Mouse (Mus musculus): ENCODE measurements around the gene Spock3.
"Not testable (repeated sequence)": the region's sequence is repeated elsewhere in the genome, so short reads cannot be mapped to it uniquely, and the experiment has no call there.

The Spock3 gene

GRCm38 (mm10) chr8:62950709-62951108 is at the start of gene Spock3:
Spock3 (plus strand) TSS chr8:62951009.
- DNase-seq (ENCODE audit: low spot score in 2 of 2) = no peak

- peak in 1 of 2 experiments; percentile 24 for DNase-seq (ENCODE audit: low spot score in 2 of 2)
Measured at GRCm38 (mm10) chr8:62951173-62952134, 645 bp downstream of the Spock3 start.

GRCm38 (mm10) chr8:62952481-62952880 is 1.7 kb downstream of the Spock3 start:
- peak in 1 of 2 experiments; percentile 30 for DNase-seq (ENCODE audit: low spot score in 2 of 2)

- no peak for DNase-seq (ENCODE audit: low spot score in 2 of 2)
Measured at GRCm38 (mm10) chr8:62962608-62963007, 11.8 kb downstream of the Spock3 start.

GRCm38 (mm10) chr8:62969802-62970372 is 19.1 kb downstream of the Spock3 start:
- DNase-seq (ENCODE audit: low spot score in 2 of 2) = no peak

GRCm38 (mm10) chr8:63088984-63089383 is 138.2 kb downstream of the Spock3 start:
- DNase-seq (ENCODE audit: low spot score in 2 of 2) = peak in 1 of 2 experiments; percentile 6

GRCm38 (mm10) chr8:63098200-63098599 is 147.4 kb downstream of the Spock3 start:
- no peak for DNase-seq (ENCODE audit: low spot score in 2 of 2)

- DNase-seq (ENCODE audit: low spot score in 2 of 2) = no peak
Measured at GRCm38 (mm10) chr8:63109761-63110160, 159.0 kb downstream of the Spock3 start.

- no peak for DNase-seq (ENCODE audit: low spot score in 2 of 2)
Measured at GRCm38 (mm10) chr8:63112919-63113318, 162.1 kb downstream of the Spock3 start.

GRCm38 (mm10) chr8:63120508-63120907 is 169.7 kb downstream of the Spock3 start:
- DNase-seq (ENCODE audit: low spot score in 2 of 2) = no peak

GRCm38 (mm10) chr8:63135406-63135805 is 184.6 kb downstream of the Spock3 start:
- DNase-seq (ENCODE audit: low spot score in 2 of 2) = no peak

GRCm38 (mm10) chr8:63163861-63164260 is 213.1 kb downstream of the Spock3 start:
- DNase-seq (ENCODE audit: low spot score in 2 of 2) = not testable (repeated sequence)

GRCm38 (mm10) chr8:63165326-63165725 is 214.5 kb downstream of the Spock3 start:
- DNase-seq (ENCODE audit: low spot score in 2 of 2) = no peak

GRCm38 (mm10) chr8:63169956-63170355 is 219.1 kb downstream of the Spock3 start:
- no peak for DNase-seq (ENCODE audit: low spot score in 2 of 2)

- no peak for DNase-seq (ENCODE audit: low spot score in 2 of 2)
Measured at GRCm38 (mm10) chr8:63181272-63181671, 230.5 kb downstream of the Spock3 start.

GRCm38 (mm10) chr8:63258812-63259385 is 308.1 kb downstream of the Spock3 start:
- DNase-seq (ENCODE audit: low spot score in 2 of 2) = no peak

GRCm38 (mm10) chr8:63262516-63262915 is 311.7 kb downstream of the Spock3 start:
- DNase-seq (ENCODE audit: low spot score in 2 of 2) = no peak

GRCm38 (mm10) chr8:63335366-63335765 is 384.6 kb downstream of the Spock3 start:
- DNase-seq (ENCODE audit: low spot score in 2 of 2) = no peak

GRCm38 (mm10) chr8:63368580-63368979 is 417.8 kb downstream of the Spock3 start:
- no peak for DNase-seq (ENCODE audit: low spot score in 2 of 2)

GRCm38 (mm10) chr8:63397659-63398058 is 446.9 kb downstream of the Spock3 start:
- no peak for DNase-seq (ENCODE audit: low spot score in 2 of 2)
